Mouse (Mus musculus) testis, adult 2 months (tissue): Measurements from ENCODE around the gene Cttnbp2nl.

Experiments used
- CTCF ChIP-seq: fragments of 200-500 bp; IDR thresholded peaks from 2 replicates; pipeline ENCODE4 v1.5.1; 2012; ENCODE audit warnings: low read depth, mild to moderate bottlenecking, inconsistent platforms, low read length, moderate library complexity; ENCODE audit not compliant: control insufficient read depth, insufficient read depth, insufficient replicate concordance
- POLR2A ChIP-seq: fragments of 200-500 bp; IDR thresholded peaks from 2 replicates; pipeline ENCODE4 v1.6.1; 2012; ENCODE audit warnings: low read depth, mild to moderate bottlenecking, inconsistent platforms, low read length, moderate library complexity; ENCODE audit not compliant: control insufficient read depth

GRCm38 (mm10) chr3:105017314-105017713 is 35.6 kb downstream of the Cttnbp2nl start:
- TF ChIP-seq CTCF (no peak), POLR2A (no peak)
